Mouse (Mus musculus): ENCODE measurements around the gene Mgea5. TPM values are rescaled to one million over a fixed set of nuclear protein-coding genes. Genes with fewer than 3 reads are reported as not detected.

Mgea5 gene
- polyA plus RNA-seq, 1 experiment from 2014 or later: 67.8 TPM

DNA sequence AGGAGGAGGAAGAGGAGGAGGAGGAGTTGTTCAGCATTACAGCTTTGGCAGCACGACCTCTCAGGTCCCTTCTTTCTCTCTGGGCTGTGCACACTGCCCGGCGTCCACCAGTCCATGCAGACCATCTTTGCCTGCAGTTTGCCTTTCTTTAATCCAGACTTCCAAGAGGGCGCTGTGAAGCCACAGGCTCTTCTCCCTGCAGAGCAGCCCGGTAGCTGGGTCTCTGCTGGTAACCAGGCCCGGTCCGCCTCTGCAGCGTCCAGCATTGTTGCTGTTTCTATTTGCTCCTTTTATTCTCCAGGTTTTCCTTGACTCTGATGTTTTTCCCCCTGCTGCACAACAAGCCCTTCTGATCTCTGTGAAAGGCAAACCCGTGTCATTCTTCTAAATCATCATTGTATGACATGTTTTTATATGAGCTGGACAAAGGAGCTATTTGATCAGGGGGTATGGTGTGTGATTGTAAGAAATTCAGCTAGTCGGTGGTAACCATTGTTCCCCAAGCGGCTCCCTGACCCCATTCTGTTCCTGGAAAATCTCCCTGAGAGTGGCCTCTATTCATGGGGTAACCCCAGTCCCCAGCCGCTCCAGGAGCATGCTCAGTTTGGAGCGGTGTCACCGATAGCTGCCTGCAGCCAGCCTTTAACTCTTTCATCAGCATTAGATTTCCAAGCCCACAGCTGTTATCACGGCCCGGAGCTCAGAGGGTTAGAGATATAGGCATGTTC lies 66.0 kb downstream of the Mgea5 start:
- Histone ChIP-seq H3K27ac (ENCODE audit: low read depth, low read length) (no peak overlapping the region), H3K4me1 (ENCODE audit: control insufficient read depth, insufficient read depth, low read length) (peaks cover 3% of the 10 kb centered on the region; the same call in 1 of the 2 replicates), H3K9ac (ENCODE audit: low read depth, low read length) (no peak overlapping the region), H3K4me2 (replicated peaks; ENCODE audit: low read depth, low read length) (peak overlapping the region; percentile 30; the same call in 1 of the 2 replicates), H3K36me3 (ENCODE audit: control insufficient read depth, insufficient read depth, low read length) (no peaks in the 10 kb centered on the region), H3K9me3 (ENCODE audit: control insufficient read depth, low read length) (no peaks in the 10 kb centered on the region), H3K4me3 (ENCODE audit: low read length) (no peak overlapping the region), H3K27me3 (ENCODE audit: control insufficient read depth, insufficient read depth, low read length) (no peaks in the 10 kb centered on the region; the same call in 1 of the 2 replicates)
- WGBS: 4% methylated on average over 16 of the region's 16 CpGs
- ATAC-seq (ENCODE audit: low FRiP score, low TSS enrichment): peak; percentile 64

DNA sequence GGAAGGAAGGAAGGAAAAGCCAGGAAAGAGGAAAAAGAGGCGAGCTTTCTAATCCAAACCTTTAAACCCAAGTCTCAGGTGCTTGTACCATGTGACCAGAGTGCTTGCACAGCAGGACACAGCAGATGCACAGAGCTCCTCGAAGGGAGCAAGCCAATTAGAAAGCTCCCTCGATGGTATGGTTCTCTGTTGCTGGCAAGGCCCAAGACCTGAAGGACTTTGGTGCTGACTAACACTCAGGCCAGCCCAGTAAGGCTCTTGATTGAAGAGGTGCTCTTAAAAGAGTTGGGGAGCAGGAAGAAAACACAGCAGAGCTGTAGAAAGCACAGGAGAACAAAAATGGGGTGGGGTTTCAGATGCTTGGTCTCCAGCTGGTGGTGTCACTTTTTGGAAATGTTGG lies 74.9 kb downstream of the Mgea5 start:
- Histone ChIP-seq H3K4me1 (ENCODE audit: control insufficient read depth, insufficient read depth, low read length) (no peaks in the 10 kb centered on the region), H3K27me3 (ENCODE audit: control insufficient read depth, insufficient read depth, low read length) (no peaks in the 10 kb centered on the region), H3K36me3 (ENCODE audit: control insufficient read depth, insufficient read depth, low read length) (no peaks in the 10 kb centered on the region), H3K9me3 (ENCODE audit: control insufficient read depth, low read length) (no peaks in the 10 kb centered on the region), H3K27ac (ENCODE audit: low read depth, low read length) (no peak overlapping the region), H3K4me2 (replicated peaks; ENCODE audit: low read depth, low read length) (no peak overlapping the region), H3K4me3 (ENCODE audit: low read length) (no peak overlapping the region), H3K9ac (ENCODE audit: low read depth, low read length) (no peak overlapping the region)
- no peak for ATAC-seq (ENCODE audit: low FRiP score, low TSS enrichment)
- 79% methylated on average over 3 of the region's 3 CpGs for WGBS

Other genes starting within 250 kb of the Mgea5 start
- gene Poll, start 223.3 kb downstream of the Mgea5 start, polyA plus RNA-seq (2014; fragmentation: Nextera tagmentation; extraction: Ambion mirVana): 13.9 and 20.6 TPM in 2 replicates
- gene Gm17018, start 223.2 kb downstream of the Mgea5 start, polyA plus RNA-seq (2014; fragmentation: Nextera tagmentation; extraction: Ambion mirVana): 51.4 and 61.6 TPM in 2 replicates
- gene Fbxw4, start 123.5 kb downstream of the Mgea5 start, polyA plus RNA-seq (2014; fragmentation: Nextera tagmentation; extraction: Ambion mirVana): 7.2 and 8.3 TPM in 2 replicates
- 25.1 and 29.3 TPM in 2 replicates for gene Fgf8, start 40.9 kb downstream of the Mgea5 start, polyA plus RNA-seq (2014; fragmentation: Nextera tagmentation; extraction: Ambion mirVana)
- 21.4 and 111 TPM in 2 replicates for gene Npm3, start 34.2 kb downstream of the Mgea5 start, polyA plus RNA-seq (2014; fragmentation: Nextera tagmentation; extraction: Ambion mirVana)
- gene Kcnip2, start 32.2 kb upstream of the Mgea5 start, polyA plus RNA-seq (2014; fragmentation: Nextera tagmentation; extraction: Ambion mirVana): 1.4 and 2.0 TPM in 2 replicates
- 9.0 and 17.0 TPM in 2 replicates for gene Armh3, start 214.7 kb upstream of the Mgea5 start, polyA plus RNA-seq (2014; fragmentation: Nextera tagmentation; extraction: Ambion mirVana)
- 2.8 and 4.2 TPM in 2 replicates for gene Hps6, start 219.7 kb upstream of the Mgea5 start, polyA plus RNA-seq (2014; fragmentation: Nextera tagmentation; extraction: Ambion mirVana)

Data from kidney, embryonic 14.5 days (tissue).